Comparison of ENCODE assay signal across 8 mouse cellular contexts in the genomic region with DNA sequence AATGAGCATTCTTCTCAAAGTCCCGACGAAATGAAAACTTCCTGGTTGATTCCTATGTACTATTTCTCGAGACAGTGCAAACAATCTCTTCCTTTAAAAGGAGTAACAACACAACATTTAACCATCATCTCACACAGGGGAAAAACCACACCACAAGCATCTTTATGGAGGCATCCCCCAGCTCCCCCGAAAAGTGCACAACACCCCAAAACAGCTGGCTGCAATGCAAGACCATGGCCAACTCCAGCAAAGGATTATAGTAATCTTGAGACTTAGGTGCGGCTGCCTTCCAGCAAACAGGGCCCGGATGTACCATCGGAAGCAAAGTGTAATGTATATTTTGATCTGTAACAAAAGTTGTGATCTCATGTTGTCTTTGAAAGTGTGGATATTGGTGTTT. TPM values are rescaled to one million over a fixed set of nuclear protein-coding genes. Genes with fewer than 3 reads are reported as not detected.
DNase-seq lines count a peak whose midpoint lies in the region; ATAC-seq and TF ChIP-seq lines count a peak whose summit lies in the region.

No protein-coding gene starts in this region.

- H3K27me3 ChIP-seq in lung, postnatal 0 days (replicated peaks; ENCODE audit: insufficient read depth, low read length) = peaks cover 38% of the 10 kb centered on the region
- peaks cover 88% of the 10 kb centered on the region for H3K27me3 ChIP-seq in hindbrain, embryonic 10.5 days (ENCODE audit: insufficient read depth, poor library complexity, severe bottlenecking)
- peaks cover 90% of the 10 kb centered on the region for H3K27me3 ChIP-seq in liver, embryonic 15.5 days
- peaks cover 61% of the 10 kb centered on the region for H3K27me3 ChIP-seq in stomach, embryonic 16.5 days (ENCODE audit: control insufficient read depth, insufficient read depth, low read length)

- WGBS in lung, postnatal 0 days = 29% methylated on average over 7 of the region's 7 CpGs
- 3% methylated on average over 7 of the region's 7 CpGs for WGBS in hindbrain, embryonic 10.5 days
- WGBS in liver, embryonic 15.5 days (ENCODE audit: insufficient replicate concordance) = 10% methylated on average over 7 of the region's 7 CpGs
- WGBS in stomach, embryonic 16.5 days = 40% methylated on average over 7 of the region's 7 CpGs

- H3K27ac ChIP-seq in lung, postnatal 0 days (ENCODE audit: low read length) = no peak overlapping the region
- H3K27ac ChIP-seq in hindbrain, embryonic 10.5 days = peak overlapping the region; percentile 88
- no peak overlapping the region for H3K27ac ChIP-seq in liver, embryonic 15.5 days (replicated peaks)
- no peak overlapping the region for H3K27ac ChIP-seq in stomach, embryonic 16.5 days (ENCODE audit: low read length)

- intact Hi-C loops in left cerebral cortex, postnatal 14 days (cut with DNase I) = no loop called here
- intact Hi-C loops in left cerebral cortex, postnatal 4 days (cut with DNase I) = no loop called here

- no peak for DNase-seq in lung, postnatal 0 days (ENCODE audit: low spot score)
- DNase-seq in lung, postnatal 10 days = no peak
- peak; percentile 30 for DNase-seq in hindbrain, embryonic 10.5 days (ENCODE audit: low spot score)
- no peak for DNase-seq in left cerebral cortex, postnatal 14 days (ENCODE audit: low spot score in 2 of 2)
- DNase-seq in frontal cortex, postnatal 25 days (ENCODE audit: low spot score in 2 of 2) = no peak
- no peak for DNase-seq in left cerebral cortex, postnatal 4 days

- H3K36me3 ChIP-seq in lung, postnatal 0 days (ENCODE audit: insufficient read depth, low read length) = no peaks in the 10 kb centered on the region
- no peaks in the 10 kb centered on the region for H3K36me3 ChIP-seq in hindbrain, embryonic 10.5 days
- no peaks in the 10 kb centered on the region for H3K36me3 ChIP-seq in liver, embryonic 15.5 days (replicated peaks)
- H3K36me3 ChIP-seq in stomach, embryonic 16.5 days (ENCODE audit: control insufficient read depth, insufficient read depth, low read length) = no peaks in the 10 kb centered on the region

- H3K4me3 ChIP-seq in lung, postnatal 0 days (ENCODE audit: low read depth, low read length) = peak overlapping the region; percentile 37
- peak overlapping the region; percentile 59 for H3K4me3 ChIP-seq in hindbrain, embryonic 10.5 days
- peak overlapping the region; percentile 29; the same call in 1 of the 2 replicates for H3K4me3 ChIP-seq in liver, embryonic 15.5 days (replicated peaks)
- peak overlapping the region; percentile 29 for H3K4me3 ChIP-seq in stomach, embryonic 16.5 days (replicated peaks; ENCODE audit: low read length)

- no peaks in the 10 kb centered on the region for H3K9me3 ChIP-seq in lung, postnatal 0 days (ENCODE audit: low read length)
- H3K9me3 ChIP-seq in hindbrain, embryonic 10.5 days = no peaks in the 10 kb centered on the region
- H3K9me3 ChIP-seq in liver, embryonic 15.5 days (replicated peaks) = no peaks in the 10 kb centered on the region
- H3K9me3 ChIP-seq in stomach, embryonic 16.5 days (replicated peaks; ENCODE audit: control insufficient read depth, low read length) = no peaks in the 10 kb centered on the region

- no peak for ATAC-seq in lung, postnatal 0 days
- ATAC-seq in liver, embryonic 15.5 days (ENCODE audit: insufficient read depth) = no peak
- no peak for ATAC-seq in stomach, embryonic 16.5 days (ENCODE audit: insufficient read depth, low FRiP score)

- H3K4me1 ChIP-seq in lung, postnatal 0 days (ENCODE audit: insufficient read depth, low read depth, low read length) = peaks cover 3% of the 10 kb centered on the region; the same call in 1 of the 2 replicates
- peaks cover 65% of the 10 kb centered on the region for H3K4me1 ChIP-seq in hindbrain, embryonic 10.5 days (replicated peaks)
- 0 out of 2 replicates have a peak, but pooled peaks cover 9% of the 10 kb centered on the region for H3K4me1 ChIP-seq in liver, embryonic 15.5 days (replicated peaks)
- peaks cover 9% of the 10 kb centered on the region for H3K4me1 ChIP-seq in stomach, embryonic 16.5 days (ENCODE audit: control insufficient read depth, insufficient read depth, low read length)

- peak overlapping the region; percentile 52 for H3K4me2 ChIP-seq in lung, postnatal 0 days (replicated peaks; ENCODE audit: low read depth, low read length)
- H3K4me2 ChIP-seq in liver, embryonic 15.5 days = peak overlapping the region; percentile 49; the same call in 1 of the 2 replicates
- peak overlapping the region; percentile 16; the same call in 1 of the 2 replicates for H3K4me2 ChIP-seq in stomach, embryonic 16.5 days (ENCODE audit: low read depth, low read length)

- TF ChIP-seq EP300 in lung, postnatal 0 days (IDR thresholded peaks at IDR 0.05) = no peak

- no peak overlapping the region for H3K9ac ChIP-seq in lung, postnatal 0 days (replicated peaks; ENCODE audit: low read depth)
- no peak overlapping the region for H3K9ac ChIP-seq in liver, embryonic 15.5 days
- 0 out of 2 replicates have a peak overlapping the region, but pooled peaks have one; percentile 48 for H3K9ac ChIP-seq in stomach, embryonic 16.5 days (ENCODE audit: low read length)

- TF ChIP-seq CTCF in lung, postnatal 0 days (IDR thresholded peaks at IDR 0.05) = no peak

RNA-seq across cellular contexts. Expression of a gene that starts 1.8 kb away (rescaled TPM):
- polyA plus RNA-seq in lung, postnatal 0 days (2015; fragmentation: Nextera tagmentation; extraction: Ambion mirVana) = 0.24 TPM in 1 of 2 replicates, not detected in the other
- polyA plus RNA-seq in hindbrain, embryonic 10.5 days (2016; fragmentation: Nextera tagmentation; extraction: Ambion mirVana) = 26.8 and 57.6 TPM in 2 replicates
- 0.15 TPM in 1 of 2 replicates, not detected in the other for polyA plus RNA-seq in liver, embryonic 15.5 days (2015; fragmentation: Nextera tagmentation; extraction: Ambion mirVana)
- 8.4 and 8.6 TPM in 2 replicates for polyA plus RNA-seq in stomach, embryonic 16.5 days (2015; fragmentation: Nextera tagmentation; extraction: Ambion mirVana)
- 1 to 10 TPM in 1 of 2 experiments, under 1 TPM in 1; 0.86 to 2.1 TPM for total RNA-seq in left cerebral cortex, postnatal 14 days (2021)
- 1 to 10 TPM; 1.3 to 4.3 TPM for total RNA-seq in left cerebral cortex, postnatal 4 days (2021)
